Mouse (Mus musculus) C2C12 (cell line): ENCODE data around the gene Camk2d.

ENCODE experiments used
- CTCF ChIP-seq: IDR thresholded peaks from one replicate; pipeline ENCODE4 v1.5.1; 2011; ENCODE audit not compliant: control insufficient read depth, insufficient read depth, insufficient read length
- MYOD1 ChIP-seq: IDR thresholded peaks from one replicate; pipeline ENCODE4 v1.6.1; 2011; ENCODE audit warnings: low read depth; ENCODE audit not compliant: control insufficient read depth, insufficient read length
- USF1 ChIP-seq: IDR thresholded peaks from one replicate; pipeline ENCODE4 v1.6.1; 2011; ENCODE audit warnings: low read depth, mild to moderate bottlenecking, control low read depth, moderate library complexity

DNA sequence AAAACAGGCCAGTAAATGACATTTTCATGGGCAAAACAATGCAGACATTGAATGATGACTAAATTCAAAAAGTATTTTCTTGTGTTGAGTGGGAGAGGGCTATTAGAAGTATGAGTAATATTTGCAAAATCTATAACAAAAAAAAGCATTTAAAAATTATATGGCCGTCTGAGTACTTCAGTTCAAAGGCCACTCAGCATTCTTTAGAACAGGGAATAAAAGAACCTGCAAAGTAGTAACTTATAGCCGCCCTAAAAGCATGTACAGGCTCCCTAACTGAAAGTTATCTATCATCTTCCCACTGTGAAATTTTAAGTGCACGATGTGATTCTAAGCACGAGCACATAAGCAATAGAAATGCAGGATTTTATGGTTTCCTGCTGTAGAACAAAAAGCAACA is 646 bp upstream of the Camk2d start:
- no peak for TF ChIP-seq MYOD1
- TF ChIP-seq CTCF = no peak
- no peak for TF ChIP-seq USF1
